Mouse (Mus musculus) olfactory bulb, adult 2 months (tissue): ENCODE data around the gene Snap23. TPM values are rescaled to one million over a fixed set of nuclear protein-coding genes. Genes with fewer than 3 reads are reported as not detected.
"Not testable (repeated sequence)": the region's sequence is repeated elsewhere in the genome, so short reads cannot be mapped to it uniquely, and the experiment has no call there.

Source experiments
- H3K27ac ChIP-seq: fragments of 200-500 bp; 2 replicates; pipeline ENCODE4 v1.5.1; 2012; ENCODE audit warnings: low read depth, low read length; ENCODE audit not compliant: insufficient read depth
- H3K4me1 ChIP-seq: fragments of 200-500 bp; 2 replicates; pipeline ENCODE4 v1.6.1; 2012; ENCODE audit warnings: low read length; ENCODE audit not compliant: control insufficient read depth, insufficient read depth
- H3K4me3 ChIP-seq: fragments of 200-500 bp; 2 replicates; pipeline ENCODE4 v1.5.1; 2012; ENCODE audit warnings: mild to moderate bottlenecking, low read depth, low read length, moderate library complexity; ENCODE audit not compliant: insufficient read depth
- CTCF ChIP-seq: fragments of 200-500 bp; IDR thresholded peaks from 2 replicates; pipeline ENCODE4 v1.5.1; 2012; ENCODE audit warnings: low read depth, mild to moderate bottlenecking, low read length, moderate library complexity; ENCODE audit not compliant: insufficient read depth
- POLR2A ChIP-seq: fragments of 200-500 bp; IDR thresholded peaks from 2 replicates; pipeline ENCODE4 v1.6.1; 2012; ENCODE audit warnings: mild to moderate bottlenecking, low read depth, low read length, moderate library complexity; ENCODE audit not compliant: insufficient read depth
- WGBS: fragments of 180-500 bp; shearing (Covaris S2); methylation state at CpG from one replicate; pipeline ENCODE4 v1.1.7; 2018; 5-methylcytosine and 5-hydroxymethylcytosine counted together
- polyA plus RNA-seq: library from polyadenylated mRNA; stranded (reverse); fragments of >200 nt; gene quantifications from 2 replicates; pipeline ENCODE4 v1.2.4, GENCODE M21; 2012; ENCODE audit warnings: low replicate concordance; ENCODE audit not compliant: missing spikeins, insufficient read depth, insufficient read length

Gene Snap23
- polyA plus RNA-seq, 1 experiment: not detected

DNA sequence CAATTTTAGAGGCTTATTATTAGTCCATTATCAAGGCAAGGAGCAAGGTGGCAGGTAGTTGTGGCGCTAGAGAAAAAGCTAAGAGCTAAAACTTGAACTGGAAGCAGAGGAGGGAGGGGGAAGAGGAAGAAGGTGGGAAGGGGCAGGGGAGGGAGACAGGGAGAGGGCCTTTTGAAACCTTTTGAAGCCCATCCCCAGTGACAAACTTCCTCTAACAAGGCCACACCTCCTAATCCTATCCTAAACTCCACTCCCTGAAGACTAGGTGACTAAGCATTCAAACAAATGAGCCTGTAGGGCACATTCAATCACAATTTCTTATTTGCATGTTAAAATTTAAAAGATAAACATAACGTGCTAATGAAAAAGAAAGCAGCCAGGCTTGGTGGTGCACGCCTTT lies 8.7 kb upstream of the Snap23 start:
- no peak overlapping the region for H3K4me3 ChIP-seq
- WGBS: 90% methylated on average over 3 of the region's 3 CpGs
- no peaks in the 10 kb centered on the region; the same call in 1 of the 2 replicates for H3K4me1 ChIP-seq
- no peak for TF ChIP-seq CTCF
- TF ChIP-seq POLR2A: no peak
- H3K27ac ChIP-seq: no peak overlapping the region

DNA sequence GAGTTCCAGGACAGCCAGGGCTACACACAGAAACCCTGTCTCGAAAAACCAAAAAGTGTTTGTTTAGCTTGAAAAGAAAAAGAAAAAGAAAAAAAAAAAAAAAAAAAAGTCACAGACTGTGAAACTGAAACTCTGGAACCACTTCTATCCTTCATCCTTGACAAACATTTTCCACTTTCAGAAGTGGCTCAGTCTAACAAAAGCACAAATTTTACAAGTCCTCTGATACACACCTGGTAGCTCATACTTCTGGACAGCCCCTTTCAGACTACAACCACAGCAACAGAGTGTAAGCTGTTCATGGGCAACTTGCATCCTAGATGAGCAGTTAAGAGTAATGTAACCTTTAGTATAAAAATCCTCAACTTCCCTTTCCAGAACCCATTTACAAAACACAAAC lies 5.9 kb upstream of the Snap23 start:
- no peak for TF ChIP-seq POLR2A
- no peak for TF ChIP-seq CTCF
- Histone ChIP-seq H3K4me1 (no peaks in the 10 kb centered on the region; the same call in 1 of the 2 replicates), H3K4me3 (no peak overlapping the region), H3K27ac (no peak overlapping the region)
- 88% methylated on average over 1 of the region's 1 CpGs for WGBS

DNA sequence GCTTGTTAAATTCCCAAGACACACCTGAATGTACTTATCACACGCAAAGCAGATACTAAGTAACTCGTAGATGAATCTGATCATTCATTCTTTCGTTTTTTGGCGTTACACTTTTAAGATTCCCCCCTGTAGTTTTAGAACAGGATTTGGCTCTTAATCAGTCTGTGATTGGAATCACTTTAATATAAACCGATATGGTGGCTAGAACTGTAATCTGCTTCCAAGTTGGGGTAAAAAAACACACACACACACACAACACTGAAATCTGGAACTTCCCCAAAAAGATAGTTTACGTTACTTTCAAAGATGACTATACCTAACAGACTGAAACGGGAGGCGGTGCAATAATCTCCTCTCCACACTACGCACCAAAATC lies 4.6 kb upstream of the Snap23 start:
- WGBS: 19% methylated on average over 9 of the region's 9 CpGs
- no peak for TF ChIP-seq CTCF
- TF ChIP-seq POLR2A: no peak
- Histone ChIP-seq H3K4me1 (no peaks in the 10 kb centered on the region; the same call in 1 of the 2 replicates), H3K27ac (no peak overlapping the region), H3K4me3 (no peak overlapping the region)

DNA sequence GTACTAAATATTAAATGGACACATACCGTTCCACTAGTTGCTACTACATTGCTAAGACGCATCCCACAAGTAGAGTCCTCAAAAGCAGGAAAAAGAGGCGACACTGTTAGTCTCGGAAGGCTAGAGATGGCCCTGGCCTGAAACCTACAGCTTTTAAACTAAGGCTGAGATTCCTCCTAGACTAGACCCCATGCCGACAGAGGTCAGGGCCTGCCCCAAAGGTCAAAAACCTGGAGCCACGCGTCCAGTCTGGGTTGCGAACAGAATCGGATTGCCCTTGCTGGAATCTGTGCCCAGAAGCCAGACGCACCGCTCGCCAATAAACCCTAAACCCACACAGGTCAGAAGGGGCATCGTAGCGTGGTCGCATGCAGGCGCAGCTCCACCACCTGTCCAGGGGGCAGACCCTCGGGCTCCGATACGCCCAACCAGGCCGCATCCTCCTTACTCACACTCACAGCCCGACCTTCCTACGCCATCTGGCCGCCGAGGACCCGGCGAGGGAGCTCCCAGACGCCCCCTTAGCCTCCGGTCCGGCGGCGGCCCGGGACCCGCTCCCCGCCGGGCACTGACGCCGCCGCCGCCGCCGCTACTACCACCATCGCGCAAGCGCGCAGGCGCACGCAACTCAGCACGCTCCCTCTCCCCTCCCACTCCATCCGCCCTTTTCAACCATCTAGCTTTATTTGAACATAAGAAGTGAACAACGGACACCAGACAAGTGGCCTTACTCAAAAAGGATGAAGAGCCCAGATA lies 4.1 kb upstream of the Snap23 start, which contains the start of gene Zfp106:
Gene Zfp106, minus strand, starts transcription at position 609 of the 756 bp plus-strand sequence.
- H3K27ac ChIP-seq: peak within 1 kb of the TSS; percentile 14; the same call in 1 of the 2 replicates
- no peak for TF ChIP-seq CTCF
- TF ChIP-seq POLR2A: peak; percentile 91
- peak within 1 kb of the TSS; percentile 74 for H3K4me3 ChIP-seq
- under 1% methylated on average over 50 of the region's 50 CpGs for WGBS
- H3K4me1 ChIP-seq: no peaks in the 10 kb centered on the region; the same call in 1 of the 2 replicates

DNA sequence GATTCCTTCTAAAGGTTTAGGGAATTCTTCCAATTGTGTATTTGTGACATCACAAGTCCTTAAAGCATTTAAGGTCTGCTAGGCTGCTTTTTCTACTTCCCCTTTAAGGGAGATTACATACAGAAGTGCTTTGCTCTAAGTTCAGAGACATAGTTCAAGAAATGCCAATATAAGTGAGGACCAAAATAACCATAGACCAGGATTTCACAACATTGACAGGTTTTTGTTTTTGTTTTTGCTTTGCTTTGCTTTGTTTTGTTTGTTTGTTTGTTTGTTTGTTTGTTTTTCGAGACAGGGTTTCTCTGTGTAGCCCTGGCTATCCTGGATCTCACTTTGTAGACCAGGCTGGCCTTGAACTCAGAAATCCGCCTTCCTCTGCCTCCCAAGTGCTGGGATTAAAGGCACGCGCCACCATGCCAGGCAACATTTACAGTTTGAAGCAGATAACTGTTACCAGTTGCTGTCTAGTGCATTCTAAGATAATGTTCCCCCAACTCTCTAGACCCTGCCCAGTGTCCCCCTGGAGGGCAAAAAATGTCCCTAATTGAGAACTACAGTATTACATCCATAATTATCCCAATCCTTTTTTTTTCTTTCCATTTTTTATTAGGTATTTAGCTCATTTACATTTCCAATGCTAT lies 2.8 kb upstream of the Snap23 start:
- not testable (repeated sequence) for H3K4me3 ChIP-seq, H3K4me1 ChIP-seq, H3K27ac ChIP-seq
- 94% methylated on average over 4 of the region's 4 CpGs for WGBS

DNA sequence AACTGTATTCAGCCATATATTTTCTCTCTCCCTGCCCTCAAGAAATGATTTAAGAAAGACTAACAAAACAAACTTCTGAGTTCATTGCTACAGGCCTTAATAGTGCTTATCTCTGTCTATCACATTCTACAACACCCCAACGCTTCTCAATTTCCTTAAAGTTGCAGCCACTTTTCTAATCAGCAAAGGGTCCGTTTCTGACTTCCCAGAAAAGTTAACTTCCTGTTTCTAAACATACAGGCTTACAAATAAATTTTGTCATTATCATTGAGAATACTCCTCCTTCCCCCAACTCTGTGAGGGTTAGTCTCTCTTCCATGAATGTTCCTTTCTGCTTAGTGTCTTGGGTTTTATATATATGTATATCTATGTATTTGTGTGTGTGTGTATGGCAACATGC lies 2.1 kb upstream of the Snap23 start:
- Histone ChIP-seq H3K27ac (no peak overlapping the region), H3K4me1 (no peaks in the 10 kb centered on the region; the same call in 1 of the 2 replicates), H3K4me3 (no peak overlapping the region)
- WGBS: 90% methylated on average over 2 of the region's 2 CpGs
- no peak for TF ChIP-seq CTCF
- TF ChIP-seq POLR2A: no peak

DNA sequence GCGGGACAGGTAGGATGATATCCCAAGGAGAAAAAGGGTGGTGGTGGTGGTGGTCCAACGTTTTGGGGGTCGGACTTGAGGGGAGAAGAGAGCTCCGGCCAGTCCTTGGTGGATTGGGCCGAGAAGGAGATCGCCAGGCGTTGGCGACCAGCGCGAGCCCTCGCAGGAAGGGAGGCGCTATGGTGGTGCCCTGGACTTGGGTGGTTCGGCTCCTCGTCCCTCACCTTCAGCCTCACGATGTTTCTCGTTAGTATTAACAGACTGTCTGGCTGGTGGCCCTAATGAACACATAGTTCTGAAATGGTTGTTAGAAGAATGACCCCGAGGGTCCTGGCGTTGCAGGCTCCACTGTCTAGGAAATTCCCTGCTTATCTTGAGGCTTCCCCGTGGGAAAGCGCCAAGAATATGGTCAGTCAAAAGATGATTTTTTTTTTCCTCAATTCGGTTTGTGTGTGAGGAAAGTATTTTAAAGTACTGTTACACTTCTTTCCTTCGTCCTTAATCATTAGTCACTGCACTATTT lies 388 bp downstream of the Snap23 start:
- Histone ChIP-seq H3K4me3 (peak overlapping the region; percentile 84), H3K4me1 (no peaks in the 10 kb centered on the region), H3K27ac (peak overlapping the region; percentile 27; the same call in 1 of the 2 replicates)
- under 1% methylated on average over 22 of the region's 22 CpGs for WGBS
- no peak for TF ChIP-seq CTCF
- no peak for TF ChIP-seq POLR2A

DNA sequence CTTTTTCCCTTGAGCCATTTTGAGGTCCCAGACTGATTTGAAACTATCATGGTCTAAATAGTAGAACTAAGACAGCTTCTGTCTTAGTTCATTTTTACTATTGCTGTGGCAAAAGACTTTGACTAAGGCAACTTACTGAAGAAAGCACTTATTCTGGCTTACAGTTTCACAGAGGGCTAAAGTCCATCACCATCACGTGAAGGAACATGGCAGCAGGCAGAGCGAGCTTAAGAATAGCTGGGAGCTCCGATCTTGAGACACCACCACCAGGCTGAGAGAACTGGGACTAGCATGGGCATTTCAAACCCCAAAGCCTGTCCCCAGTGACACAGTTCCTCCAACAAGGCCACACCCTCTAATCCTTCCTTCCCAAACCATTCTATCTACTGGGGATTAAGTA lies 3.6 kb downstream of the Snap23 start:
- 94% methylated on average over 3 of the region's 3 CpGs for WGBS
- Histone ChIP-seq H3K4me3 (no peak overlapping the region), H3K4me1 (no peaks in the 10 kb centered on the region), H3K27ac (no peak overlapping the region)
- TF ChIP-seq POLR2A (no peak), CTCF (no peak)

DNA sequence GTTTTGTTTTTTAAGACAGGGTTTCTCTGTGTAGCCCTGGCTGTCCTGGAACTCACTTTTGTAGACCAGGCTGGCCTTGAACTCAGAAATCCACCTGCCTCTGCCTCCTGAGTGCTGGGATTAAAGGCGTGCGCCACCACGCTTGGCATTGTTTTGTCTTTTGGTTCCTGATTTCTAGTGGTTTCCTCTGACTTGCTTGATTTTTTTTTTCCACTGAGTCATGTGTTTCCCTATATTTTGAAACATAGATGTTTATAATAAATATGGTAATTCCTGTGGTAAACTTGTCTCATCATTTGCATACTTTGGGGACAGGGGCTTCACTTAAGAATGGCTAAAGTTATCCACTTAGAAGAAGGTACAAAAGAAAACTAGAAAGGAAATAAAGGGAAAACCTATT lies 4.7 kb downstream of the Snap23 start:
- WGBS: 96% methylated on average over 3 of the region's 3 CpGs
- H3K4me3 ChIP-seq, H3K27ac ChIP-seq, H3K4me1 ChIP-seq: not testable (repeated sequence)

DNA sequence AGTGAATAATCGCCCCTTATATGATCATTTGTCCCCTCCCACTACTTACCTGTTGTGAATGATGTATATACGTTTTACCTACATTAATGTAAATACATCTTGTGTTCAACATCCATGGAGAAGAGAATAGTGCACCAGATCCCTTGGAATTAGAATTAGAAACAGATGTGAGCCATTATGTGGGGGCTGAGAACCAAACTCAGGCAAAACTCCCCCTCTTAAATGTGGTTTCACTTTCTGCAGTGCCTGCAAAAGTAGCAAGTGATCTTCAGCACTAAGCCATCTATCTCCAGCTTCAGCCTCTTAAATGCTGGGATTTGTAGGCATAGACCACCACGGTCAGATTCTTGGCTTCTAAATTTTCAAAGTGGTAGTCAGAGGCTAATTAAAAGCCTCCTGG lies 7.7 kb downstream of the Snap23 start:
- WGBS: 78% methylated on average over 3 of the region's 3 CpGs
- Histone ChIP-seq H3K27ac (no peak overlapping the region), H3K4me3 (no peak overlapping the region), H3K4me1 (no peaks in the 10 kb centered on the region)
- TF ChIP-seq POLR2A: no peak
- TF ChIP-seq CTCF: no peak
